Mouse (Mus musculus): ENCODE measurements around the gene Ctrb1.

Gene Ctrb1

DNA sequence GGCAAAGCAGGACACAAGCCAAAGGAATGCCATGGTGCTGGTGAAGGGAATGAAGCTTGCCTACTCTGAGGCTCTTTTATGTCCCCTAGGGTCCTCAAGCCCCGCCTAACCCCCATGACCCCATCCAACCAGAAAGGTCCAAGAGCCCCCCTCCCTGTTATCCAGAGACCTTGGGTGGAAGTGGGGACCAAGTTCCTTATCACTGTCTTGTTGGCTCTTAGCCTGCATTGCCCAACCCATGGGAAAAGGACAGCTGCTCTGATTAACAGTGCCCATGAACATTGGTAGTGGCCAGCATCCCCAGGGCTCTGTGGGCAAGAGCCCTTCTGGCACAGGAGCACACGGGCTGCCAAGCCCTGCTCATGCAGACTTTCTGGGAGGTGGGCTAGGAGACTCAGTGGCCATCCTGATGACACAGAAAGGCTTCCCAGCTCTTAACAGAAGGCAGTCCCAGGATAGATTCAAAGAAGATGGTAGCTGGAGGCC lies at the start of gene Ctrb1:
Gene Ctrb1 (minus strand): TSS at position 51 of the 486 bp plus-strand sequence.
- no peak for DNase-seq

DNA sequence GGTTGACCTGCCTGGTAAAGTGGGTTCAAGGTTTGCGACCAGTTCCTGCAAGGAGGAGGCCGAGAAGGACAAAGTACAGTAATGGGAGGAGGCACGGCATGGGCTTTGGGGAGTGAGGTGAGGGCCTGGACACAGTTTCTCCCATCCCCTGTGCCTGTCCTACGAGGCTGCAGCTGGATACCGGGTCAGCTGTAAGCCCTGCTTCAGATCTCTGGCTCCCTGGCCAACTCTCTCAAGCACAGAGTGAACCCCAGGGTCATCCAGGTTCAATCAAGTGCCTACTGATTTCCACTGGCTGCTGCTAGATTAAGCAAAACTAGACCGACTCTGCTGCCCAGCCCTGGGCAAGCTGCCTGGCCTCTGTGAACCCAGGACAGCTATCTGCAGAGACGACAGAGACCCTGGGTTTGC lies 49.5 kb upstream of the Ctrb1 start:
- DNase-seq: peak in 1 of 2 experiments; percentile 32

DNA sequence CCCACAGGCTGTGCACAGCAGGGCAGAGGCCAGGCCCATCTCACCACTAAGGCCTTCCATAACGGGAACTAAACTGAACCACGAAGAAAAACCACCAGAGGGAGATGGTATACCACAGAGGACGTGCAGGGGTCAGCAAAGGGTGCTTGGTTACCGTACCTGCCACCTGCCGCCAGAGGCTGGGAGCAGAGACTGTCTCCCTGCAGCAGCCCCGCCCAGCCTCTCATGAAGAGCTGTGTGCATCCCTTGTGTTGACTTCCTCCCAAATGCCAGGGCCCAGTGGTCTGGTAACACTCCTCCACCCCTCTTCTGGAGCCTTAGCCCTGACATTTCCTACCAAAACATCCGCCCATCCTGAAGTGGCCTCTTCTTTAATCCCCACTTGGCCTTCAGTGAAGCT lies 48.8 kb upstream of the Ctrb1 start:
- DNase-seq: peak; percentile 32 to 33

DNA sequence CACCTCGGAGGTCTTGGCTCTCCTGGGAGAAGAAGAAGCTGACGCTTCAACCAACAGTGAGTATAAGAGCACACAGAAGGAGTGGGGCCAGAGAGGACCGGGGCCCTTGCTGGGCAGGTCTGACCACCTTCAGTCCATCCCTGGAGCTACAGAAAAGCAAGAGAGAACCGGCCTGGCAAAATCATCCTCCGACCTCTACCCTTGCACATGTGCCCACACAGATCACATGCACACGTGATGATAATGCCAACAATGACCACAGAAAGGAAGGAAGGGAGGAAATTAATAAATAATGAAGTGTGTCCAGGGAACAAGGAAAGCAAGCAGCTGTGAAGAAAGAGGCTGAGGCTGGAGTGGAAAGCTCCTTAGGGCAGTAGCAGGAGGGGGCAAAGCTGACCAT lies 48.1 kb upstream of the Ctrb1 start:
- no peak for DNase-seq

DNA sequence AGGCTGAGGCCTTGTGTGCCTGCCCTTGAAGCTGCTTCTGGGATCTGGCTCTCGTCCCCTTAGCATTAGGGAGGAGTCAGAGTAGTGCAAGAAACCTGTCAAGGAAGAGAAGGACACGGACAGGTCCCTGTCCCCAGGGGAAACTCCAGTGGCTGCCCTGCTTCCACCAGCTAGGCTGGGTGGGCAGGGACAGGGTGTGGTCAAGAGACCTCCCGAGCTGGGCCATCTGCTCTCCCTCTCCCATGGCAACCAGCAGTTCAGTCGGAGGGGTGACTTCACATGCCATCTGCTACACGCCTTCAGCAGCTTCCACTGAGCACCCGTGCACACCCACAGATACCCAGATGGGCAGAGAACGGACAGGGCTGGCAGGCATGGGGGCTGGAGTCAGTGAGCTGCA lies 45.5 kb upstream of the Ctrb1 start:
- DNase-seq: peak; percentile 66 to 72

DNA sequence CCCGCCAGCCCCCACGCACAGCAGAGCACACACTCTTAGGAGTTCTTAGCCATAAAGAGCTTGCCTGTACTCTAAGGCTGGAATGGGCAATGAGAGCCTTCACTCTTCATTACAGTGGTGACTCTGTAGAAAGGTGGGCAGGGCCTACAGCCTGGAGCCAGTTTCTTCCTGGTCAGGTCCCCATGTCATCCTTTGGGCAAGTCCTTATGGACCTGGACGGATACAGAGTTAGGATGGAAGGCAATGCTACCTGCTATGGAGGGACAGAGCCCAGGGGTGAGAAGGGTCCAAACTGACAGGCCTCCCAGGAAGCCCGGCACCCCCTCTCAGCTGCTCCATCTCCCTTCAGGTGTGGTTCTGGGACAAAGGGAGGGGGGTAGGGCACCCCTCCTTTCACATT lies 45.0 kb upstream of the Ctrb1 start:
- peak in 1 of 2 experiments; percentile 17 for DNase-seq

DNA sequence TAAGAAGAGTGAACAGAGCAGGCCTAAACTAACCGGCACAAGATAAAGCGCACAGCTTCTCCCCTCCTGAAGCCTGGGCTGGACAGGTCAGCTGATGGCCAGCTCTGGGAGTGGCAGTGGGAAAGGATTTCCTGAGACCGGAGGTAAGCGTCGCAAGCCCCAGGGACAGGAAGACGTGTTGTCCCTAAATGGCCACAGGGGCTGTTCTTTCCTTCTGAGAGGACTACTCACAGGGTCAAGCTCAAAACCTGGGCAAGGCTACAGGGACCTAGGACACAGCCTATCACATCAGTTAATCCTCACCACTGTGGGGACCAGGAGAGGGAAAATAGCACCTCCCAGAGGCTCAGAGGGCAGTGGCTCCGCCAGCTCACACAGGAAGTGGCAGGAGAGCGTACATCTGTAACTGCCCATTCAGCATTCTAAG lies 44.5 kb upstream of the Ctrb1 start:
- DNase-seq: peak; percentile 24 to 30

DNA sequence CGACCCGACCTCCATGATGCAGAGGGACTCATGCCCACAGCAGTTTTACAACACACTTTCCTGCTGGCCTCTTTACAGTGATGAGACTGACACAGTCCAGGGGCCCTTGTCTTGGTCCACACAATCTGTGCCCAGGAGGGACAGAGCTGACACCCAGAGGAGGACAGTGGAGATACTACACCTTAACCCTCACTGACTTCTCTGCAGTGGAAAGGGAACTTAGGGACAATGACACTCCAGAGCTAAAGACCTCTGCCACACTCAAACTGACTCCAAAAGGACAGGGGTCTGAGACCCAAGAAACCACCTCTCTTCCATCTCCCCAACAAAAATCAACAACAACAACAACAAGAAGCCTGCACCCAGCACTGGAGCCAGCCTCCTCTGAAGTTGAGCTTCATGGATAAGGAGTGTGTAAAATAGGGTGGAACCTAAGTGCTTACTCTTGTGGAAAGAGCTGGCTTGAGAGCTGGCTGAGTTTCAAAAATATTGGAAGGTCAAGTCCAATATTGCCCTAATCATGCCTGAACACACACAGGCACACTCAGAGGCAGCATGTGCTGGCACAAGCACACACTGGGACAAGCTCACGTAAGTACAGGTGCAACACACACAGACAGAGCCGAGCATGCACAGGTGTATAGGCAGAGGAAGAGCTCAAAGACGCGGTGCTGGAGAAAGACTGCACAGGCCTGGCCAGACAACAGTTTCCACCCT lies 43.6 kb upstream of the Ctrb1 start:
- DNase-seq: peak; percentile 30 to 31

DNA sequence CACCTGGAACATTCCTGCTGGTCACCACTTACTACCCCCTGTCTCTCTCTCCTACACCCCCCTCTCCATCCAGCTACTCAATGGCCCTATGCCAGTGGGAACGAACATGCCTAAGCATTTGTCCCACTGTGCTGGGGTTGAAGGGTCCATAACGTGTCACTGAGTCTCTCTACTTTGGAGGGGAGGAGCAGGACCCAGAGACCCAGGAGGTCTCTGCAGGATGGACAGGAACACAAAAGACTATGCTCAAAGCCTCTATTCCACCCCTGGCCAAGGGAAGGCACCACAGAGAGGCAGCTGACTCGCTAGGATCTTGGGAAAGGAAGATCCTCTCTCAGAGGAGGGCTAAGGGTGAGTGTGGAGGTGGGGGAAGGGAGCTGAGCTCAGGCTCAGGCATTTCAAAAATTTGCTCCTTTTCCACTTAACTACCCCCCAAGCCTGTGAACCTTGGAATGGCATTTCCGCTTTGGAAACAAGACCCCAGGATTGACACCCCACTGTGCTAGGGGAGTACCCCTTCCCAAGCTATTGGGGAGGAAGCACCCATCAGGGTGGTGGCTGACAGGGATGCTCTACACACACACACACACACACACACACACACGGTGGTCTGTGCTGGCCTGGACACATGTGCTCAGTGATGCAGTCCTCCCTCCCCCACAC lies 42.9 kb upstream of the Ctrb1 start:
- no peak for DNase-seq

DNA sequence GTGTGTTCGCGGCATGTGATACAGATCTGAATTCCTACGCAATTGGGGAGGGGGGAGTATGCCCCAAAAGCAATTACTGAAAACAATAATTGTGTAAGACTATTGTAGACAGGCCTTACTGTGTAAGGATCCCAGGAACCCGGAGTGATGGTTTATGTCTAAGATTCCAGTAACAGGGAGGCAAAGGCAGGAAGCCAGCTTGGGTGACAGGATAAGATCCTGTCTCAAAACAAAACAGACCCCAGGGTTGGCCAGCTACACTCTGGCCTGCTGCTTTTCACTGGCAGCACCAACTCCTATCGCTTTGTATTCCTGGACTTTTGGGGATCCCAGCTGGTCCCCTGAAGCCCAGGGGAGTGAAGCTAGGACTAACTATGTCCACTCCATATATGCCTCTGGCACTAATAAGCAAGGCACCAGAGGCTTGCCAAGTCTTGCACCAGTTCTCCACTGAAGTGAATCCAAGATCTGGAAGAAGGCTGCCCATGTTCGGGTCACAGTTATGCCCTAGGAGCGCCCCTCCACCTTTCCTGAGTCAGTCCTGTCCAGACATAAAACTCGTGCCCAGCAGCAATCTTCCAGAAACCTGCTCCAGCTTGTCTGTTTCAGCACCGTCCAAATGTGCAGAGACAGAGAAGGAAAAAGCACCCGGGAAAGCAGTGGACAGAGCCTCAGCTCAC lies 41.7 kb upstream of the Ctrb1 start:
- DNase-seq: peak in 1 of 2 experiments; percentile 31

DNA sequence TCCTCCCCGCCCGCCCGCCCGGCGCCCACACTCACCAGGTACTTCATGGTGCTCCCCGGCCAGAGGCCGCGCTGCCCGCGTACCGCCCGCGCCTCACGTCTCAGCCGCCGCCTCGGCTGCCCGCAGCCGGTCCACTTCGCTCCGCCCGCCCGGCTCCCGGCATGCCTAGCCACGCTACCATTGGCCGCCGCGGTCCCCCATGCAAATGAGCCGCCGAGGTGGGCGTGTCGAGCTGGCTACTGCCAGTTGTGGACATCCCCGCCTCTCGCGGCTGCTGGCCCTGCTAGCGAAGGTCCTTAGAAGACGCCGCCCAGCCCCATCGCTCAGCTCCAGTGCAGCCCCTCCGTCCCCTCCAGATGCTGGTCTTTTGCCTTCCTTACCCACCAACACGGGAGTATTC lies 41.2 kb upstream of the Ctrb1 start:
- peak; percentile 96 to 97 for DNase-seq

DNA sequence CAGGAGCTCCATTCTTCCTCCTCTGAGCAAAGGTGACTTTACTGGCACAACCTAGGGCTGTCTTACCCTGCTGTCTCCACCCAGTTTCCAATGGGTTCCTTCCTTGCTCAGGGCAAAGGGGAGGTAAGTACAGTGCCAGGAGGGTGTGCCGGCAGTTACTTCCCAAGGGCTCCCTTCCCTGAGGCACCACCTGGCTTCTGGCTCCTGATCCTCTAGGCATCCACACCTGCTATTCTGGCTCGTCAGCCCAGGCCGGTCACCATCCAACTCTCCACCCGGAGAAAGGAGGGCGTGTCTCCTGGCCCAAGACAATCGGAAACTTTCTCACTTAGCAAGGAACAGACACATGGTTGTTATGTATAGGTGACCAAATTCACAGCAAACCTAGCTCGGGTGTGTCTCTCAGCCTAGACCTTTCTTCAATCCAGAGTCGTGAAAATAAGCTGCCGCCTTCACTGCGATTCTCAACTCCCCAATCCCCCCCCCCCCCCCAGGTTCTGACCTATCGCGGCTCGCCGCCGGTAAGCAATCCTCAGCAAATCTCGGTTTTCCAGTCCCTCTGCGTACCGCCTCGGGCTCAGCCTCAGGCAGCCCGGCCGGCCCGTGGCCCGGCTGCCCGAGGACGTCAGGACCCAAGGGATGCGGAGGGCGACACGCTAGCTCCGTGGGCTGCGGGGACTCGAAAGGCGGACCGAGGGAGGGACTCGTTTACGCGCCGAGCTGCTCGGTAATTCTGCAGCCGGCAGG lies 40.6 kb upstream of the Ctrb1 start:
- DNase-seq: peak in 1 of 2 experiments; percentile 41

DNA sequence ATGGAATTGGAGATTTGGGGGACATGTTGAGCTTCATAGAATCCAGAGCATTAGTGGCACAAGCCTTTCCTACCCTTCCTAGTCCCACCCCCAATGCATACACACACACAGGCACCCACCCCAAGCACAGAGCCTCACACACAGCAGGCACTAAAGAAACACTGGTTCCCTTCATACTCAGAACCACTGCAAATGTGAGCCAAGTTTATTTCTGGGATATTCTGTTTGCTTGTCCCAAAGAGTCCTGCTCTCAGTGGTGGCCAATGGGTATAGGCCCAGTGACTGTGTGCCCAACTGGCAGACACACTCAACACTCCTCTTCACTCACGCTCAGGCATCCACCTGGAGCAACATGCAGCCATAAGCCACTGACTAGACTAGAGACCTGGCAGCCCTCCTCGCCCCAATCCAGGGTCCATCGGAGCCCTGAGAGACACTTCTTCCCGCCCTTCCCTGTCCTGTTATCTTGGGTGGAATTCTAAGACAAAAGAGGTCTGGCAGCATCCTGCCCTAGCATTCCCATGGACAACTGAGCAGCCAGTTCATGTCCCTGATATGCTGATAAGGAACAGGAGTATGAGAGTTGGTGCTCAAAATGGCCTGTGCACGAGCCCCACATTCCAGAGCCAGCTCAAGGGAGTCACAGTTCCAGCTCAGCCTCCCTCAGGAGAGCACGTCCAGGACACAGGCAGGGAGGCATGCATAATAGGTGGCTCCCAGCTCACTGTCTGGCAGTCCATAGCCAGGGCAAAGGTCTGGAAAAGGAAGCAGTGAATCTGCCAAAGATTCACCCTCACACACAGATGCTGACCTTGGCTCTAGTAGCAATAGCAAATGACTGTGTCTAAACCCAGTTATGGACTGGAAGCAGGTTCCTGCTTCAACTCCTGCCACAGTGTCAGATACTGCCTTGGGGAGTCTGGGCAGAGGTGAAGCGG lies 38.7 kb upstream of the Ctrb1 start:
- DNase-seq: peak in 1 of 2 experiments; percentile 11

DNA sequence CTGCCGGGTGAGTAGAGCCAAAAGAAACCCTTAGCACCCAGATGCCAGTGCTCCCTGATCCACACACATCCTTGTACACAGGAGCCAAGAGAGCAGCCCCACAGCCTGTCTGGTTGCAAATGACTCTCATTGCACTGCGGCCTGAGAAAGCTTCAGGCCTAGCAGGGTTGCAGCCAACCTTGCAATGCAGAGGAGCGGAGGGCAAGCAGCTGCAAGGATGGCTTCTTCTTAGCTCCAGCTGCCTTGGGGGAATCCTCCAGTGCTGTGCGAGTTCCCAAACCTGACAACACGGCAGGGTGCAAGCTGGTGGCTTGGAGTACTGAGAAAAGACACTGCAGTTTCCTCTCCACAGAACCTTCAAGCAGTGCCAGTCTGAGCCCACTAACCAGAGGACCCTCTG lies 37.7 kb upstream of the Ctrb1 start:
- peak in 1 of 2 experiments; percentile 19 for DNase-seq

DNA sequence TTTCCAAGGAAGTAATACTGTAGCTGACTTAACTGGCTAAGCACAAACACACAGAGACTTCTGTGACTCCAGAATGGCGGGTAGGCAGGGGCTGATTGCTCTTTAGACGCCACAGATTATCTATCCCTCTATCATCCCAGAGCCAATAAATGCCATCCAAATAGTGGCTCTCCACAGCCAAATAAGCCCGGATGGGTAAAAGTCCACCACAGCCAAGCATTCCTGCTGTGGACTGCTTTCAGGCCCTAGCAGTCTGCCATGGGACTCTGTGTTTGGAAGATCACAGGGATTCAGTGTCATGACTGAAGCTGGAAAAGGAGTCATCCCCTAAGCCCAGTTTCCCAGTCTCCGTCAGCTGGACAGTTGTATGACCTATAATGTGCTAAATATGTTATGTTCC lies 36.7 kb upstream of the Ctrb1 start:
- no peak for DNase-seq

DNA sequence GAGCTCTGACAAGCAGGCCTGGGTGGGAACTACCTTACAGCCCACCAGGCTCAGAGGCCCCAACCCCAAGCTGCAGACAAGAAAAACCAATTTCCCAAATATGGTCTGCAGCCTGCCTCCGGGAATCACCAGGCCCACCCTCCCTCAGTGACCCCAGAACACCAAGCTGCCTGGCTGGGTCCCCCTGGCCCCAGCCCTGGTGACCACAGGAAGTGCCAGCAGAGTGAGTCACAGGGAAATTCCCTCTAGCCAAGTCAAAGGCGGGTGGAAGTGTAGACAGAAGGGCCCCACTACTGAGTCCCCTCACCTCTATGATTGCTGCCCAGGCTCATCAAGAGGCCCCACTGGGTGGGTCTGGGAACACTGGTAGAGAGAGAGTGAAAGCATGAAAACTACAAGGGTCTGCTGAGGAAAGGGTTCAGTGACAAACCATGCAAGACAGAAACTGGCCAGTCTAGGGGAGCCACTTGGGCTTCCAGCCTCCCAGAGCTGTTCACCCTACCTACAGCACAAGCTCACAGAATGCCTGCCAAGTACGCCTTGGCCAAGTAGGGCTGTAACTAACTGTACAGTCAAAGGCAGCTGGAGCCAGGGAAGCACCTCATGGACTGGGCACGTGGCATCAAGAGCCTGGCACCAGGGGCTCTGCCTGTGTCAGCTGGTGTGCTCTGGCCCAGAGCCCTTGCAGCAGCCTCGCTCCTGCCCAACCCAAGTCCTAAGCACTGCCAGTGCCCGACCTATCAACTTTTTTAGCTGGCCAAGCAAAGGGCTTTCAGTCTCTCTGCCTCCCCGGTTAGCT lies 35.5 kb upstream of the Ctrb1 start:
- peak in 1 of 2 experiments; percentile 73 for DNase-seq

DNA sequence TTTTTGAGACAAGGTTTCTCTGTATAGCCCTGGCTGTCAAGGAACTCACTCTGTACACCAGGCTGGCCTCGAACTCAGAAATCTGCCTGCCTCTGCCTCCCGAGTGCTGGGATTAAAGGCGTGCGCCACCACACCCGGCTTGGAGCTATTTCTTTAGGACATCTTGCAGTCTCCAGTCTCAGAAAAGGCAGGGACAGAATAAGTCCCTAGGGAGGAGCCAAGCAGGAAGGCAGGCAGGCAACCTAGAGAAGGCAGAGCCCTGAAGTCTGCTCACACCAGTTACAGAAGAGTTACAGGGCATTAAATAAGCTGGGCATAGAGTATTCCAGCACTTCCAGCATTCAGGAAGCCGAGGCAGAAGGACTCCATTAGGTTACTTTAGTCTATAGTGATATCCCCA lies 34.5 kb upstream of the Ctrb1 start:
- no peak for DNase-seq

DNA sequence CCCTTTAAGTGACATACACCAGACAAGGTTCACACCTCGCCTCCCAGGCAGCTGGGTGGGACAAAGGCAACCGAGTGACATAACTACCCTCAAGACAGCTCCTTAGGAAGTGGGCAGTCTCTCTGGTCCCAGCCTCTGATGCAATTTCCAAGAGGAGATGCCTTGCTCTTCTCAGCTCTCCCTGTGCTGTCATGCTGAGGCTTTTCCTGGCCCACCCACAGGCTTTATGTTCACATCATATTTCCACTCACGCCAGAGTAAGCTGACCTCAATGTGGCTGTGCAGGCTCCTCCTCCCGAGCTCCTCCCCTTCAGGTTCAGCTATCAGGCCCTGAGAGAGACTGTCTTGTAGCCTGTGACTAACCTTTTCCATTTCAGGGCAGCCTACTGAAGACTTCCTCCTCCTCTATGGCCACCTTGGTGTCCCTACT lies 29.3 kb upstream of the Ctrb1 start:
- no peak for DNase-seq

DNA sequence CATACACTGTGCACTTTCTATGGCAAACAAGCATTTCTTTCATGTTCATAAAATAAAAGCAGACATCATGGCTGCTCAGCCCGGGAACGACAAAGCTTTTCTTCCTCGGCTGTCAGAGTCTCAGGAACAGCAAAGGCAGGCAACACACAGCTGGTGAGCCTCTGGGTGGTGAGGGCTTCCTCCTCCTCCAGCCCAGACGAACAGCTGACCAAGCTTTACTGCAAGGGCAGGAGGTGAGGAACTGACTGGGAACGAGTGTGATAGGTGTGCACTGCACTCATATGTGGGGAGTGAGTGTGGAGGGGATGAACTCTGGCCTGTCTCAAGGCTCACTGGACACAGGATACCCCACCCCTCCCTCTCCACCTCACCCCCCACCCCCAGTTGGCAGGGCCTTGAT lies 28.1 kb upstream of the Ctrb1 start:
- no peak for DNase-seq

DNA sequence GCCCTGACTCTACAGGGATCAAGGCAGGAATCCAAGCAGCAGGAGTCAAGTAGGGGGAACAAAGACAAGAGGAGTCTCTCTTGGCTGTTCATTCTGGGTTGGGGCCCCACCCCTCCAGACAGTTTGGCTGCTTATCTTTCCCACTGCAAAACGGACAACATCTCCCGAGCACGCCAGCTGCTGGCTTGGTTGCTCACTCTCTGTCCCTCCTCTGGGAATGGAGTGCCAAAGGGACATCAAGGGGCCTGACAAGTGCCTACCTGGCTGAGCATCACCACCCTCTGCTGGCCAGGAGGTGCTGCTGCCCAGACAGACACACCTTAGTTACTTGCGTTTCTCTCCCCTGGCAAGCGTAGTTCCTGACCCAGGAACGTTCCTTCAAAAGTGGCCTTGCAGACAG lies 27.1 kb upstream of the Ctrb1 start:
- DNase-seq: no peak

DNA sequence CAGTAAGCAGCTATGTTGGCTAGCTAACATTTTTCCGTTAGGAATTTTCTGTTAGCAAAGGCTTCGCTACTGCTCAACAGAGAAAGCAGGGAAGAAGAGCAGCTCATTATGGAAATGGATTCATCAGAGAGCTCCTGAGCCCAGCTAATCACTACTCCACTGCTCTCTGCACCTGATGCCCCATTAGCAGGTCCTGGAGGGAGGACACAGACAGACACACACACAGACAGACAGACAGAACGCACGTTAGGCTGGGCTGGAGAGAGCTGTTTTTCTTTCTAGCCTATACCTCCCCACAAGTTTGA lies 26.6 kb upstream of the Ctrb1 start:
- DNase-seq: no peak
